Comparison of ENCODE assay signal across 19 mouse cellular contexts in genomic region chr5:149114587-149114986, GRCm38 (mm10).
DNase-seq lines count a peak whose midpoint lies in the region; ATAC-seq and TF ChIP-seq lines count a peak whose summit lies in the region.
"Had no signal": no experiment of that assay in that cellular context is flagged by ENCODE, and none has a peak within 500 bp of the region (broad histone marks: within the 10 kb centered on the region; RNA-seq: fewer than 3 reads in every experiment).

No protein-coding gene starts in this region.

- no peaks in the 10 kb centered on the region for H3K36me3 ChIP-seq in forebrain, embryonic 12.5 days (replicated peaks)
- H3K36me3 ChIP-seq in forebrain, embryonic 10.5 days (replicated peaks), result no peaks in the 10 kb centered on the region
- H3K36me3 ChIP-seq in ES-Bruce4 (ENCODE audit: control insufficient read depth, insufficient read depth, low read length, poor library complexity, severe bottlenecking), result no peaks in the 10 kb centered on the region
- no peaks in the 10 kb centered on the region for H3K36me3 ChIP-seq in heart, embryonic 12.5 days
- H3K36me3 ChIP-seq: heart, embryonic 10.5 days; heart, embryonic 15.5 days; hindbrain, embryonic 13.5 days had no signal

- no peak for TF ChIP-seq CTCF in ES-Bruce4 (IDR thresholded peaks at IDR 0.05; ENCODE audit: low read depth, low read length)

- H3K9me3 ChIP-seq in forebrain, embryonic 12.5 days, result no peaks in the 10 kb centered on the region
- H3K9me3 ChIP-seq in forebrain, embryonic 10.5 days, result no peaks in the 10 kb centered on the region
- H3K9me3 ChIP-seq in ES-Bruce4 (replicated peaks; ENCODE audit: control insufficient read depth, insufficient read depth, low read length, poor library complexity, severe bottlenecking), result no peaks in the 10 kb centered on the region
- no peaks in the 10 kb centered on the region for H3K9me3 ChIP-seq in heart, embryonic 12.5 days (replicated peaks)
- H3K9me3 ChIP-seq: heart, embryonic 10.5 days; heart, embryonic 15.5 days; hindbrain, embryonic 13.5 days had no signal

- ATAC-seq in forebrain, embryonic 12.5 days (ENCODE audit: low FRiP score), result no peak
- no peak for ATAC-seq in heart, embryonic 12.5 days (ENCODE audit: insufficient number of reproducible peaks, low FRiP score)
- ATAC-seq: forebrain, embryonic 14.5 days; hindbrain, postnatal 0 days had no signal

- H3K4me1 ChIP-seq in forebrain, embryonic 12.5 days, result peaks cover 28% of the 10 kb centered on the region
- H3K4me1 ChIP-seq in forebrain, embryonic 10.5 days, result peaks cover 36% of the 10 kb centered on the region
- peaks cover 8% of the 10 kb centered on the region for H3K4me1 ChIP-seq in ES-Bruce4 (ENCODE audit: control insufficient read depth, insufficient read depth, low read length)
- H3K4me1 ChIP-seq in heart, embryonic 12.5 days (replicated peaks), result no peaks in the 10 kb centered on the region
- H3K4me1 ChIP-seq: heart, embryonic 10.5 days had no signal

- H3K9ac ChIP-seq in forebrain, embryonic 12.5 days, result 0 out of 2 replicates have a peak overlapping the region, but pooled peaks have one; percentile 0
- no peak overlapping the region for H3K9ac ChIP-seq in ES-Bruce4 (ENCODE audit: low read depth, poor library complexity, severe bottlenecking)
- H3K9ac ChIP-seq in heart, embryonic 12.5 days, result no peak overlapping the region
- H3K9ac ChIP-seq: heart, embryonic 15.5 days; hindbrain, embryonic 13.5 days had no signal

- DNase-seq in forebrain, embryonic 10.5 days (ENCODE audit: extremely low spot score, low spot score), result no peak
- peak; percentile 27 for DNase-seq in 3134 (ENCODE audit: extremely low read depth, insufficient read length, low spot score)
- DNase-seq in fibroblast of lung, adult 2 months (ENCODE audit: low read depth), result peak; percentile 17
- DNase-seq: adrenal gland, postnatal 10 days; cerebellum, adult 11 months; cerebellum, adult 8-10 months; cerebellum, postnatal 14 days; gastrocnemius, adult 2 months; heart, adult 18-20 months; heart, postnatal 14 days; kidney, adult 11 months had no signal

- H3K27ac ChIP-seq in forebrain, embryonic 12.5 days, result no peak overlapping the region
- no peak overlapping the region for H3K27ac ChIP-seq in forebrain, embryonic 10.5 days
- no peak overlapping the region for H3K27ac ChIP-seq in ES-Bruce4 (ENCODE audit: insufficient read depth, low read length)
- no peak overlapping the region for H3K27ac ChIP-seq in heart, embryonic 12.5 days (ENCODE audit: poor library complexity, severe bottlenecking)
- H3K27ac ChIP-seq: gastrocnemius, adult 2 months; heart, embryonic 10.5 days; heart, embryonic 15.5 days; hindbrain, embryonic 13.5 days; hindbrain, postnatal 0 days had no signal

- TF ChIP-seq EP300 in ES-Bruce4 (IDR thresholded peaks at IDR 0.05; ENCODE audit: insufficient read depth, low read depth, low read length), result no peak

- H3K4me3 ChIP-seq in forebrain, embryonic 12.5 days (replicated peaks), result no peak overlapping the region
- H3K4me3 ChIP-seq in forebrain, embryonic 10.5 days, result no peak overlapping the region
- peak overlapping the region; percentile 23 for H3K4me3 ChIP-seq in ES-Bruce4 (ENCODE audit: low read depth, low read length)
- no peak overlapping the region for H3K4me3 ChIP-seq in heart, embryonic 12.5 days
- H3K4me3 ChIP-seq: gastrocnemius, adult 2 months; heart, embryonic 10.5 days; heart, embryonic 15.5 days; hindbrain, embryonic 13.5 days had no signal

- 68% methylated on average over 9 of the region's 9 CpGs for WGBS in forebrain, embryonic 12.5 days
- WGBS in forebrain, embryonic 10.5 days, result 67% methylated on average over 9 of the region's 9 CpGs
- 69% methylated on average over 9 of the region's 9 CpGs for WGBS in heart, embryonic 12.5 days

- H3K27me3 ChIP-seq in forebrain, embryonic 12.5 days, result no peaks in the 10 kb centered on the region
- H3K27me3 ChIP-seq in forebrain, embryonic 10.5 days (ENCODE audit: poor library complexity, severe bottlenecking), result no peaks in the 10 kb centered on the region
- H3K27me3 ChIP-seq in ES-Bruce4 (ENCODE audit: control insufficient read depth, insufficient read depth, low read length, poor library complexity, severe bottlenecking), result no peaks in the 10 kb centered on the region
- no peaks in the 10 kb centered on the region for H3K27me3 ChIP-seq in heart, embryonic 12.5 days (replicated peaks)
- H3K27me3 ChIP-seq: heart, embryonic 15.5 days; hindbrain, embryonic 13.5 days had no signal

- H3K4me2 ChIP-seq in forebrain, embryonic 12.5 days, result no peak overlapping the region
- no peak overlapping the region for H3K4me2 ChIP-seq in heart, embryonic 12.5 days
- H3K4me2 ChIP-seq: heart, embryonic 15.5 days; hindbrain, embryonic 13.5 days had no signal

- TF ChIP-seq POLR2A in ES-Bruce4 (IDR thresholded peaks at IDR 0.05; ENCODE audit: insufficient read depth, low read length), result no peak
